Mouse (Mus musculus) ovary, postnatal 36 days (tissue): ENCODE measurements at regions not wholly inside any gene's neighbourhood (a gene's known extent, or its start where the extent isn't known, plus 50 kb on each side); places are given as distances from the start of the nearest gene placed in this dataset.
"Not testable (repeated sequence)": the region's sequence is repeated elsewhere in the genome, so short reads cannot be mapped to it uniquely, and the experiment has no call there.

Source experiments
- DNase-seq: peaks from one replicate; pipeline ENCODE4 v3.0.0; 2022; ENCODE audit warnings: low spot score, mixed read lengths

GRCm38 (mm10) chr11:7705312-7705764 is 491.6 kb upstream of the Igfbp3 start:
- peak; percentile 10 for DNase-seq

GRCm38 (mm10) chr11:7697591-7697990 is 483.9 kb upstream of the Igfbp3 start:
- DNase-seq: no peak

- DNase-seq: not testable (repeated sequence)
Observed at GRCm38 (mm10) chr11:7689701-7690100, 476.0 kb upstream of the Igfbp3 start.

- no peak for DNase-seq
Observed at GRCm38 (mm10) chr11:7672821-7673220, 459.1 kb upstream of the Igfbp3 start.

- no peak for DNase-seq
Observed at GRCm38 (mm10) chr11:7630637-7631036, 416.9 kb upstream of the Igfbp3 start.

- DNase-seq: no peak
Observed at GRCm38 (mm10) chr11:7625256-7625655, 411.5 kb upstream of the Igfbp3 start.

- no peak for DNase-seq
Observed at GRCm38 (mm10) chr11:7620320-7620719, 406.6 kb upstream of the Igfbp3 start.

GRCm38 (mm10) chr11:7610752-7611151 is 397.0 kb upstream of the Igfbp3 start:
- no peak for DNase-seq

- DNase-seq: no peak
Observed at GRCm38 (mm10) chr11:7609921-7610320, 396.2 kb upstream of the Igfbp3 start.

GRCm38 (mm10) chr11:7606652-7607051 is 392.9 kb upstream of the Igfbp3 start:
- DNase-seq: no peak

- DNase-seq: no peak
Observed at GRCm38 (mm10) chr11:7592010-7592409, 378.3 kb upstream of the Igfbp3 start.

- no peak for DNase-seq
Observed at GRCm38 (mm10) chr11:7583296-7583695, 369.6 kb upstream of the Igfbp3 start.

- no peak for DNase-seq
Observed at GRCm38 (mm10) chr11:7568484-7568883, 354.8 kb upstream of the Igfbp3 start.

- no peak for DNase-seq
Observed at GRCm38 (mm10) chr11:7562029-7562428, 348.3 kb upstream of the Igfbp3 start.

- no peak for DNase-seq
Observed at GRCm38 (mm10) chr11:7561437-7561836, 347.7 kb upstream of the Igfbp3 start.

- no peak for DNase-seq
Observed at GRCm38 (mm10) chr11:7555613-7556274, 342.0 kb upstream of the Igfbp3 start.

GRCm38 (mm10) chr11:7552154-7552553 is 338.4 kb upstream of the Igfbp3 start:
- no peak for DNase-seq

GRCm38 (mm10) chr11:7547796-7548195 is 334.1 kb upstream of the Igfbp3 start:
- DNase-seq: no peak

- DNase-seq: no peak
Observed at GRCm38 (mm10) chr11:7545621-7546020, 331.9 kb upstream of the Igfbp3 start.

GRCm38 (mm10) chr11:7534590-7534989 is 320.9 kb upstream of the Igfbp3 start:
- no peak for DNase-seq

- no peak for DNase-seq
Observed at GRCm38 (mm10) chr11:7533327-7533726, 319.6 kb upstream of the Igfbp3 start.

- no peak for DNase-seq
Observed at GRCm38 (mm10) chr11:7531847-7532246, 318.1 kb upstream of the Igfbp3 start.

GRCm38 (mm10) chr11:7530482-7531148 is 316.9 kb upstream of the Igfbp3 start:
- no peak for DNase-seq

- no peak for DNase-seq
Observed at GRCm38 (mm10) chr11:7519556-7519955, 305.8 kb upstream of the Igfbp3 start.
